Mouse (Mus musculus) cerebellum, adult 11-12 months (tissue): ENCODE results near the gene Vmn2r97.
"Not testable (repeated sequence)": the region's sequence is repeated elsewhere in the genome, so short reads cannot be mapped to it uniquely, and the experiment has no call there.

Experiments
- DNase-seq: peaks from one replicate; pipeline ENCODE4 v3.0.0; 2022

Gene Vmn2r97

DNA sequence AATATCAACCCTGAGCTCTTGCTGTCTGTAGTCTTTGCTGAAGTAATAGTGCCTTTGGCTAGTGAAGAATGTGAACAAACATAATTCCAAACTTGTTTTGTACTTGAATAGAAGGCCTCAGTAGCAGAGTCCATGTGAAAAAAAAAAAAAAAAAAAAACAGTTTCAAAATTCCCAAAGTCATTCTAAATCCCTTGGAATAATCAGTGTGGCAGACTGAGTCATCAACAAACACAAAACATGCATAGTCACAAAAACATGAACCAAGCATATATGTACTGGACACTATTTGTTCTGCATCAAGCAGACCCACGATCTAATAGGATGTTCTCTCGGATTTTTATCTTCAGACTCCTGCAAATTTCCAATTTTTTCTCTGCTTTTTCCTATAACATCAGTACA, at the start of gene Vmn2r97:
Vmn2r97 (plus strand) TSS at position 301 of the 400 bp plus-strand sequence.
- not testable (repeated sequence) for DNase-seq

DNA sequence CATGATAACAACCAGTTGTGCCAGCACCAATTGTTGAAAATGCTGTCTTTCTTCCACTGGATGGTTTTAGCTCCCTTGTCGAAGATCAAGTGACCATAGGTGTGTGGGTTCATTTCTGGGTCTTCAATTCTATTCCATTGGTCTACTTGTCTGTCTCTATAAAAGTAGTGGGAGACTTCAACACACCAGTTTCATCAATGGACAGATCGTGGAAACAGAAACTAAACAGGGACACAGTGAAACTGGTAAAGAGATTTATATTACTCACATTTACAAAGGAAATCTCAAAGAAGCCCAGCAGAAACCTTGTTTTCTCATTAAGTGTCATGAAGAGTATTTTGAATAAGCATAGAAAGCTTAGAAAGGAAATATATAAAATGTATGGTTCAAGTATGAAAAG, 31.7 kb upstream of the Vmn2r97 start:
- not testable (repeated sequence) for DNase-seq

DNA sequence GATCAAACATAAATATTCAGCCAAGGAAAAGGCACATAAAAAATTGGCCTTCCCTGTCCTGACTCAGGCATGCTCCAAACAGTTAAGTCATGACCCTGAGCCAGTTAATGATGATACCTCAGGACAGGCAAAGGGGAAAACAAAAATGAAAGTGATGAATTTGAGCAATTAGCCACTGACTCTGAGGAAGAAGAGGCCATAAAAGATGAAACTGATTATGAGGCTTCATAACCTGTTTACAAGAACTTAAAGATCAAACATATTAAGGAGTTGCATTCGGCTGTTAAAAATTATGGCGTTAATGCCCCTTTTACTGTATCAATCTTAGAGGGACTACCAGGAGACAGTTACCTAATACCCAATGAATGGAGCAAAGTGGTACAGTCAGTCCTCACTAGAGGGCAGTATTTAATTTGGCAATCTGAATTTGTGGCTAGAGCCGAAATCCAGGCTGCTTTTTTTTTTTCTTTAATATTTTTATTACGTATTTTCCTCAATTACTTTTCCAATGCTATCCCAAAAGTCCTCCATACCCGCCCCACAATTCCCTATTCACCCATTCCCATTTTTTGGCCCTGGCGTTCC, 24.3 kb upstream of the Vmn2r97 start:
- no peak for DNase-seq

DNA sequence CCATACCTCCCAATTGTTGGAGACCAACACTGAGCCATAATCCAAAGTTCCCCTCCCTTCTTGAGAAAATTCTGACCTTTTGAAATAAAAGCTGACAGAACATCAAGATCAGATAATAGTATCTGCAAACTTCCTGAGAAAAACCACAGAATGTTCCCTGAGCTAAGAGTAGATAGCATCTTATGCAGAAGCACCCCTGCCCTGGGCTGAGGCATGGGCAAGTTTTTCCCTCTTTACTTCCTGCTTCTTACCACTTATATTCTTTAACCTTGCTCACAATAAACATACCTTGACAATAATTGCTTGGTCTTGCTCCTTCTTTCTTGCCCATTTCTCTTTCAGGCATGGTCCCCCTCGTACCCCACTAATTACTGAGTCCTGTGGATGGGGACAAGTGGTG, 43.7 kb downstream of the Vmn2r97 start:
- DNase-seq: not testable (repeated sequence)

DNA sequence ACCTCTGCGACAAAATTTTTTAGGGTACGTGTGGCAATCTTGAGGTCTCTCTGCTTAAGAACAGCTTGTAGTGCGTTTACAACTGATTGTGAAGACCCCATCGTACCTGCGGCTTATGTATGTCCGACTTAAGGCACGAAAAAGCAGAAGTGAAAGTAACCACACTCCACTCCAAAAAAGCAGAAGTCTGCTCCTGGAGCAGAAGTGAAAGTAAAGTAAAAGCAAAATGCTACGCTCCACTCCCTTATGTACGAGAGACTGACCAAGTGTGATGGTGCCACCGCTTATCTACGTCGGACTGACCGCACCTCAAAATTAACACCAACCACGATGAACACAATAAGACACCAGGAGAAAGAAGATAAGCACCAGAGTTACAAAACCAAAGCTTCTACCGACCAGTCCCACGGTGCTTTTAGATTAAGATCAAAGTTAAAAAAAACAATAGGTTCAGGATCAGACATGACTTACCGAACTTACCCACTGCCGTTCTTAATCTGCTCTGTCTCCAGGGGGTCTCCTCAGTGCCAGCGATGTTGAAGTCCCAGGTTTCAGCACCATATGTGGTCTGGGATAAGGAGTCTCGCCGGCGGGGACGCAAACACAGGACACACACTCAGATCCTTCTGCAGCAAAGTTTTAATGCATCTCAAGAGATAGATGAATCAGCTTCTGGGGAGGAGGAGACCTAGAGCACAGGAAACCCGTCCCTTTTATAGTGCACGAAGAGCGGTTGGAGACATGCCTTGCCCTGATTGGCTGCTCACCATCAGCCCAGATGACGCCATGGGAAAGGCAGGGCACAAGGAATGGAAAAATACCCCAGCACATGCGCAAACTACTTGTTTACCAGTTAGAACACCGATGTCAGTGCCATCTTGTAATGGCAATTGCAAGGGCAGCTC, 54.5 kb downstream of the Vmn2r97 start:
- DNase-seq: no peak
